Mouse (Mus musculus) myocyte (in vitro differentiated cells): ENCODE data around the gene Tmco1.

Source experiments
- CEBPB ChIP-seq: IDR thresholded peaks from 2 replicates; pipeline ENCODE4 v1.6.1; 2011; ENCODE audit warnings: mild to moderate bottlenecking, moderate library complexity; ENCODE audit not compliant: poor library complexity, insufficient read depth, severe bottlenecking
- E2F4 ChIP-seq: IDR thresholded peaks from one replicate; pipeline ENCODE4 v1.6.1; 2011; ENCODE audit warnings: mild to moderate bottlenecking, control low read depth, moderate library complexity; ENCODE audit not compliant: insufficient read depth
- POLR2A ChIP-seq: IDR thresholded peaks from one replicate; pipeline ENCODE4 v1.6.1; 2011; ENCODE audit warnings: low read depth, mild to moderate bottlenecking, control low read depth, moderate library complexity; ENCODE audit not compliant: insufficient read length
- POLR2AphosphoS2 ChIP-seq: IDR thresholded peaks from one replicate; pipeline ENCODE4 v1.6.1; 2011; ENCODE audit warnings: low read depth, control low read depth; ENCODE audit not compliant: insufficient read length
- TCF12 ChIP-seq: IDR thresholded peaks from one replicate; pipeline ENCODE4 v1.6.1; 2011; ENCODE audit warnings: mild to moderate bottlenecking, control low read depth; ENCODE audit not compliant: poor library complexity, insufficient read depth, severe bottlenecking
- TCF3 ChIP-seq: IDR thresholded peaks from one replicate; pipeline ENCODE4 v1.6.1; 2011; ENCODE audit warnings: low read depth, control low read depth; ENCODE audit not compliant: insufficient read length
- USF1 ChIP-seq: IDR thresholded peaks from one replicate; pipeline ENCODE4 v1.6.1; 2011; ENCODE audit warnings: low read depth, mild to moderate bottlenecking, control low read depth, moderate library complexity

GRCm38 (mm10) chr1:167374942-167375341 lies 66.8 kb downstream of the Tmco1 start:
- TF ChIP-seq POLR2A (no peak), TCF12 (no peak), E2F4 (no peak), USF1 (no peak), POLR2AphosphoS2 (no peak), TCF3 (no peak), CEBPB (no peak)
